Mouse (Mus musculus): ENCODE results near the gene Cfdp1. TPM values are rescaled to one million over a fixed set of nuclear protein-coding genes. Genes with fewer than 3 reads are reported as not detected.
A peak's percentile ranks its signal among the peaks of the same experiment; 100 is the strongest.

The Cfdp1 gene
- polyA plus RNA-seq, 1 experiment from 2014 or later, result 217 TPM

GRCm38 (mm10) chr8:111810656-111811336 is 43.3 kb downstream of the Cfdp1 start:
- H3K4me3 ChIP-seq, result no peak overlapping the region
- 86% methylated on average over 2 of the region's 2 CpGs for WGBS
- peaks cover 21% of the 10 kb centered on the region for H3K36me3 ChIP-seq
- DNase-seq (ENCODE audit: low spot score), result no peak
- no peak overlapping the region for H3K27ac ChIP-seq
- H3K4me1 ChIP-seq, result 0 out of 2 replicates have a peak, but pooled peaks cover 4% of the 10 kb centered on the region
- no peaks in the 10 kb centered on the region for H3K9me3 ChIP-seq
- H3K27me3 ChIP-seq (ENCODE audit: insufficient read depth, poor library complexity, severe bottlenecking), result no peaks in the 10 kb centered on the region

DNA sequence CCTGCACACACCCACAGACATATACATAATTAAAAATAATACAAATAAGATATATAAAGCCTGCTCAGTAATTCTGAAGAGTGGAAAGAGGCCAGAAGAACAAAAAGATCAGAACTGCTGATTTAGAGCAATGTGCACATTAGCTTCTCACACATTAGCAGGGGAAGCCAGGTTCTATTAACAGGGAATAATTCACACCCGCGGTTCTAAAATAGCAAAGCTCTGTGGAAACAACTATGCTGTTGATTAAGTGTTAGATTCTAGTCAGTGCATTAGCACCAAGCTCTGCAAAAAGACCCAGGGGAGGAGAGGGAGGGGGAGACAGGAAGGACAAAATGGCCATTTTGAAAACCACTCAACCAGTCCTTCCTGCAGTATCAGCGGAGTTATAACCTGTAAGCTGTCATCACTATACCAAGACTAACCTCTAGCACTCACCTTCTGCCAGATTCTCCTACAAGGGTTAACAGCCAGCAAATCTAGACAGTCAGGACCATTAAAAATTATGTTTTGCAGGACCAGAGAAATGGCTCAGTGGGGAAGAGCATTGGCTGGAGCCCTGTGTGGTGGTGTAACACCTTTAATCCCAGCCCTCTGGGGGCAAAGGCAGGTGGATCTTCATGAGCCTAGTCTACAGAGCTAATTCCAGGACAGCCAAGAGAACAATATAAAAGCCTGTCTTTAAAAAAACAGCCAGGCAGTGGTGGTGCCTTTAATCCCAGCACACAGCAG is 45.0 kb downstream of the Cfdp1 start:
- H3K4me1 ChIP-seq, result peaks cover 9% of the 10 kb centered on the region; the same call in 1 of the 2 replicates
- H3K9me3 ChIP-seq, result no peaks in the 10 kb centered on the region
- no peak overlapping the region for H3K27ac ChIP-seq
- no peak overlapping the region for H3K4me3 ChIP-seq
- H3K36me3 ChIP-seq, result peaks cover 14% of the 10 kb centered on the region
- no peaks in the 10 kb centered on the region for H3K27me3 ChIP-seq (ENCODE audit: insufficient read depth, poor library complexity, severe bottlenecking)
- WGBS, result 76% methylated on average over 3 of the region's 3 CpGs
- DNase-seq (ENCODE audit: low spot score), result no peak

GRCm38 (mm10) chr8:111808006-111808405 is 46.1 kb downstream of the Cfdp1 start:
- Histone ChIP-seq H3K36me3 (peaks cover 6% of the 10 kb centered on the region; the same call in 1 of the 2 replicates), H3K9me3 (no peaks in the 10 kb centered on the region), H3K4me3 (no peak overlapping the region), H3K27ac (no peak overlapping the region), H3K27me3 (ENCODE audit: insufficient read depth, poor library complexity, severe bottlenecking) (no peaks in the 10 kb centered on the region), H3K4me1 (peaks cover 18% of the 10 kb centered on the region)
- WGBS, result 92% methylated on average over 3 of the region's 3 CpGs
- no peak for DNase-seq (ENCODE audit: low spot score)

GRCm38 (mm10) chr8:111803362-111803761 is 50.7 kb downstream of the Cfdp1 start:
- Histone ChIP-seq H3K9me3 (no peaks in the 10 kb centered on the region), H3K27ac (peak overlapping the region; percentile 64), H3K4me1 (peaks cover 27% of the 10 kb centered on the region), H3K4me3 (no peak overlapping the region), H3K27me3 (ENCODE audit: insufficient read depth, poor library complexity, severe bottlenecking) (no peaks in the 10 kb centered on the region), H3K36me3 (0 out of 2 replicates have a peak, but pooled peaks cover 8% of the 10 kb centered on the region)
- WGBS, result 71% methylated on average over 8 of the region's 8 CpGs
- DNase-seq (ENCODE audit: low spot score), result no peak

- Histone ChIP-seq H3K27ac (peak overlapping the region; percentile 64; the same call in 1 of the 2 replicates), H3K9me3 (no peaks in the 10 kb centered on the region), H3K36me3 (peaks cover 13% of the 10 kb centered on the region; the same call in 1 of the 2 replicates), H3K4me1 (peaks cover 27% of the 10 kb centered on the region), H3K27me3 (ENCODE audit: insufficient read depth, poor library complexity, severe bottlenecking) (no peaks in the 10 kb centered on the region), H3K4me3 (no peak overlapping the region)
- DNase-seq (ENCODE audit: low spot score), result no peak
- 67% methylated on average over 7 of the region's 7 CpGs for WGBS
Measured at GRCm38 (mm10) chr8:111802256-111802655, 51.8 kb downstream of the Cfdp1 start.

DNA sequence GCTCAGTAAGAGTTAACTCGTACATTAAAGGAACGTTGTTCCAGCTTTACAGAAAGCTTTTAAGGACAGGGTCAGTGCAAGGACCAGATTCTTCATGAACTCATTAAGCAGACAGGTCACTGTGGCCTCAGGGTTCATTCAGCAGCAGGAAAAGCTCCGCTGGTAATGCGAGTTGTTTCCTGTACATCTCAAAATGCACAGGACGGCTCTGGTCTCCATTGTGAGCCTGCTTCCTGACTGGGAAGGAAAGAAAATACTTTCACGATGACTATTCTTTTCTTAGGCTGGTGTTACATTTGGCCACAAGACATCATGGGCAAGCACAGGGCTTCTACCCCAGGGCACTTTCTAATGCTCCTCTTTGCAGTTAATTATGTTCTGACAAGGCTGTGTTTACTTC is 52.6 kb downstream of the Cfdp1 start:
- no peaks in the 10 kb centered on the region for H3K27me3 ChIP-seq (ENCODE audit: insufficient read depth, poor library complexity, severe bottlenecking)
- WGBS, result 58% methylated on average over 6 of the region's 6 CpGs
- DNase-seq (ENCODE audit: low spot score), result no peak
- H3K36me3 ChIP-seq, result peaks cover 18% of the 10 kb centered on the region; the same call in 1 of the 2 replicates
- peak overlapping the region; percentile 64; the same call in 1 of the 2 replicates for H3K27ac ChIP-seq
- H3K9me3 ChIP-seq, result no peaks in the 10 kb centered on the region
- H3K4me1 ChIP-seq, result peaks cover 27% of the 10 kb centered on the region
- H3K4me3 ChIP-seq, result no peak overlapping the region

DNA sequence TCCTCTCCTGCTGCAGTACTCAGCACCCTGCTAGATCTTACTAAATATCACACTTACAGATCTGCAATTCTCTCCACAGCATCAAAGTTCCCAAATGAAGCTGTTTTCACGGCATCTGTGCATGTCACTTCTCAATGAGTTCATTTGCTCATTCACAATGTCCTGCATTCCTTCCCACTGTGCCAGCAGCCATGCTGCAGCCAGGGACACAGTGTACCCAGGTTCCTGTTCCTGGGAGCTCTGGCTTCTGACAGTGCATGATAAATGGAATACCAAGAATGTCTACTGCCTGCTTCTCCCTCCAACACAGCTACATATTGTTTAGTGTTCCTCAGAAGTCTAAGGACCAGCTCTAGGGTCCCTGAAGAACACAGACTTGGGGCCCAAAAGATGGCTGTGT is 57.6 kb downstream of the Cfdp1 start:
- no peak for DNase-seq (ENCODE audit: low spot score)
- WGBS, result 81% methylated on average over 1 of the region's 1 CpGs
- H3K36me3 ChIP-seq, result peaks cover 18% of the 10 kb centered on the region; the same call in 1 of the 2 replicates
- H3K27me3 ChIP-seq (ENCODE audit: insufficient read depth, poor library complexity, severe bottlenecking), result no peaks in the 10 kb centered on the region
- H3K9me3 ChIP-seq, result no peaks in the 10 kb centered on the region
- no peak overlapping the region for H3K4me3 ChIP-seq
- peaks cover 12% of the 10 kb centered on the region for H3K4me1 ChIP-seq
- H3K27ac ChIP-seq, result no peak overlapping the region

DNA sequence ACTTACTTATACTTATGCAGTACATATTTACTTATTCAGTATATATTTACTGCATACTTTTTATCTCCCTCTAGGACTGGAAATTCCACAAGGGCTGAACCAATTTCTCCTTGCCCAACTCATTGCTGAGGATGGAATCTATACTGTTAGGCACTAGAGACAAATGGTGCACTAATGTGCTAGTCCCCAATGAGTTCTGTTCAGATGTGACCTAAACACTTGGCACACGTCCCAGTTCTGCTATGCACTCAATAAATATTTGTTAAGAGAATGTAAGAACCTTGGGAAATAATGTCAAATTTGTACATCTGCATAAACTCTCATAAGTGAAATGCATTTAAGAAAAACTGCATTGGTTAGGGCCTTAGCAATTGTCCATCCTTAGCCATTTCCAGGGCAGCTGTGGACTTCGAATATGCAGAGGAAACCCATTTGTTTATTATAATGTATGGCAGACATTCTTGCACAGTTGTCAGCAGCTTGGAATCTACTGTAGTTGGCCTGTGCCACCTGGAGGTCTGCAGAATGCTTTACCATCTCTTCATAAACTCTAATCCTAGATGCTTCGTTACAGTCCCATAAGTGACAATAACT is 60.7 kb downstream of the Cfdp1 start:
- H3K36me3 ChIP-seq, result peaks cover 21% of the 10 kb centered on the region; the same call in 1 of the 2 replicates
- 91% methylated on average over 3 of the region's 3 CpGs for WGBS
- H3K9me3 ChIP-seq, result no peaks in the 10 kb centered on the region
- H3K27ac ChIP-seq, result no peak overlapping the region
- DNase-seq (ENCODE audit: low spot score), result no peak
- no peak overlapping the region for H3K4me3 ChIP-seq
- no peaks in the 10 kb centered on the region for H3K27me3 ChIP-seq (ENCODE audit: insufficient read depth, poor library complexity, severe bottlenecking)
- H3K4me1 ChIP-seq, result peaks cover 24% of the 10 kb centered on the region

DNA sequence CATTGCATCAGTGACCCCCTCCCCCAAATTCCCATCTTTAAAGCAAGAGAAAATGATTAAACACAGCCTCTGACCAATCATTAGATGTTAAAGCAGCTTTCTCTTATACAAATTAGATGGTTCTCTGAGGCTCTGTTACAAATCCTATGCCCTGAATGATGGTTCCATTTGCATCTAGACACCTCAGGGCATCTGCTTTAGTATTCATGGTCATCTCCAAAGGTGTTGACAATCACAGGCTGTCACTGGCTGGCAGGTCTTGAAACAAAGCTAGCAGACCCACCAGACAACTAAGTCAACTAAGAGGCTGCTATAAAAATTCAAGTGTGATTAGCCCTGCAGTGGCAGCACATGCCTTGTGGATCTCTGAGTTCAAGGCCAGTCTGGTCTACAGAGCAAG is 64.5 kb downstream of the Cfdp1 start:
- H3K27me3 ChIP-seq (ENCODE audit: insufficient read depth, poor library complexity, severe bottlenecking), result no peaks in the 10 kb centered on the region
- H3K9me3 ChIP-seq, result no peaks in the 10 kb centered on the region
- H3K36me3 ChIP-seq, result peaks cover 8% of the 10 kb centered on the region; the same call in 1 of the 2 replicates
- peaks cover 40% of the 10 kb centered on the region for H3K4me1 ChIP-seq
- H3K27ac ChIP-seq, result no peak overlapping the region
- no peak for DNase-seq (ENCODE audit: low spot score)
- no peak overlapping the region for H3K4me3 ChIP-seq

DNA sequence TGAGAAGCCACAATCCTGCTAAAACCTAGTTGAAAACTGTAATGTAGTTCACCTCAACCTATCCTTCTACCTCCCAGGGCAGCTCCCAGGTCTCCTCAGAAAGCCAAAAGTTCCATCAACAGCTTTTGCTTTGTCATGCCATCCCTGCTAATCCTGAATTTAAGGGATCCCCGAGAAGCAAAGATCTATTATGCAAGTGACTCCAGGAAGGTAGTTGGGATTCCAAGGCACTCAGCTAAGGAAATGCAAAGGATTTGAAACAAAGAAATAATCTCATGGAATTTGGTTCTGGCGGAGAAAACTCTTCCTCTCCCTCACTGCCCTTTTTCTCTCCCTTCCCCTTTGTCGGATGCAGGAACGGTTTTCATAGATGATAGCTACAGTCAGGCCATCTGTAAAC is 64.9 kb downstream of the Cfdp1 start:
- no peak for DNase-seq (ENCODE audit: low spot score)
- H3K4me3 ChIP-seq, result no peak overlapping the region
- H3K27ac ChIP-seq, result no peak overlapping the region; the same call in 1 of the 2 replicates
- 50% methylated on average over 4 of the region's 4 CpGs for WGBS
- peaks cover 38% of the 10 kb centered on the region for H3K4me1 ChIP-seq
- peaks cover 4% of the 10 kb centered on the region; the same call in 1 of the 2 replicates for H3K36me3 ChIP-seq
- no peaks in the 10 kb centered on the region for H3K27me3 ChIP-seq (ENCODE audit: insufficient read depth, poor library complexity, severe bottlenecking)
- H3K9me3 ChIP-seq, result no peaks in the 10 kb centered on the region

DNA sequence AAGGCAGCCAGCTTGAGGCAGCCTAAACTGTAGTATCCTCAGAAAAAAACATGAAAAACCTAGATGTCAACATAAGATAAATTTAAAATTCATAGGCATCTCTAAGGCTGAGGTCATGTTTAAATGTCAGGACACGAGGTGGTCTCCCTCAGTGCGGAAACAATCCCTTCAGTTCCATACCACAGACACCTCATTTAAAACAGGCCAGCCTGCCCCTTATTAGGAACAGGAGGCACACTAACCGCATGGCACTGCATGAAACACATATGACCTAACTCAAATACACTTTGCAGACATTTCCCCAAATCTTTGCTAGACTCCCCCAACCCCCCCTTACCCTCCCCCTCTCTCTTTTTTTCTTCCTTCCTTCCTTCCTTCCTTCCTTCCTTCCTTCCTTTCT is 65.6 kb downstream of the Cfdp1 start:
- WGBS, result 73% methylated on average over 3 of the region's 3 CpGs

DNA sequence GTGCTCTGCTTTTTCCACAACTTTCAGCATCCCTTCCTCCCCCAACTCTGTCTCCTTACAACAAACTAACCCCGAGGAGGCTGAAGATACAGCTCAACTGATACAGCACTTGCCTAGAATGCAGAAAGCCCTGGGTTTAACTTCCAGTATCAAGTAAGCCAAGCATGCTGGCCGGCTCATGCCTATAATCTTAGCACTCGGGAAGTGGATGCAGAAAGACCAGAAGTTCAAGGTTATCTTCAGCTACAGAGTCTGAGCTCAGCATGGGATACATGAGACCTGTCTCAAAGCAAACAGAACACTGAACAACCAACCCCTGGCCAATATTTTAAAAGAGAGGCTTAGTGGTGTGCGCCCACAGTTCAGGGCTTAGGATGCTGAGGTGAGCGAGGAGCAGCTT is 66.0 kb downstream of the Cfdp1 start:
- Histone ChIP-seq H3K27ac (peak overlapping the region; percentile 77), H3K4me1 (peaks cover 44% of the 10 kb centered on the region), H3K27me3 (ENCODE audit: insufficient read depth, poor library complexity, severe bottlenecking) (no peaks in the 10 kb centered on the region), H3K4me3 (no peak overlapping the region), H3K9me3 (no peaks in the 10 kb centered on the region), H3K36me3 (peaks cover 4% of the 10 kb centered on the region; the same call in 1 of the 2 replicates)
- no peak for DNase-seq (ENCODE audit: low spot score)
- 58% methylated on average over 5 of the region's 5 CpGs for WGBS

More for the DNA sequence above, 65.6 kb downstream of the Cfdp1 start:
- H3K27ac ChIP-seq, result peak overlapping the region; percentile 77; the same call in 1 of the 2 replicates
- DNase-seq (ENCODE audit: low spot score), result no peak
- H3K4me1 ChIP-seq, result peaks cover 40% of the 10 kb centered on the region
- no peaks in the 10 kb centered on the region for H3K27me3 ChIP-seq (ENCODE audit: insufficient read depth, poor library complexity, severe bottlenecking)
- peaks cover 4% of the 10 kb centered on the region; the same call in 1 of the 2 replicates for H3K36me3 ChIP-seq
- H3K9me3 ChIP-seq, result no peaks in the 10 kb centered on the region
- no peak overlapping the region for H3K4me3 ChIP-seq

GRCm38 (mm10) chr8:111787683-111788082 is 66.4 kb downstream of the Cfdp1 start:
- 50% methylated on average over 4 of the region's 4 CpGs for WGBS
- H3K36me3 ChIP-seq, result peaks cover 4% of the 10 kb centered on the region; the same call in 1 of the 2 replicates
- no peaks in the 10 kb centered on the region for H3K27me3 ChIP-seq (ENCODE audit: insufficient read depth, poor library complexity, severe bottlenecking)
- peak overlapping the region; percentile 77 for H3K27ac ChIP-seq
- peaks cover 48% of the 10 kb centered on the region for H3K4me1 ChIP-seq
- no peak overlapping the region for H3K4me3 ChIP-seq
- no peak for DNase-seq (ENCODE audit: low spot score)
- H3K9me3 ChIP-seq, result no peaks in the 10 kb centered on the region
